Mouse (Mus musculus) myocyte (in vitro differentiated cells): ENCODE measurements around the gene Hras.

Source experiments
- POLR2AphosphoS2 ChIP-seq: IDR thresholded peaks from one replicate; pipeline ENCODE4 v1.6.1; 2011; ENCODE audit warnings: low read depth, control low read depth; ENCODE audit not compliant: insufficient read length
- TCF12 ChIP-seq: IDR thresholded peaks from one replicate; pipeline ENCODE4 v1.6.1; 2011; ENCODE audit warnings: mild to moderate bottlenecking, control low read depth; ENCODE audit not compliant: poor library complexity, insufficient read depth, severe bottlenecking

GRCm38 (mm10) chr7:141206182-141206937 is 12.6 kb upstream of the Hras start:
- TF ChIP-seq POLR2AphosphoS2 (no peak), TCF12 (no peak)
